Mouse (Mus musculus) frontal cortex, postnatal 36 days (tissue): ENCODE measurements around the gene Sulf2.

ENCODE experiments used
- DNase-seq, 2 experiments: peaks; one replicate each; pipeline ENCODE4 v3.0.0; 2022; ENCODE audit warnings: low spot score in 2 of 2

Sulf2 gene

DNA sequence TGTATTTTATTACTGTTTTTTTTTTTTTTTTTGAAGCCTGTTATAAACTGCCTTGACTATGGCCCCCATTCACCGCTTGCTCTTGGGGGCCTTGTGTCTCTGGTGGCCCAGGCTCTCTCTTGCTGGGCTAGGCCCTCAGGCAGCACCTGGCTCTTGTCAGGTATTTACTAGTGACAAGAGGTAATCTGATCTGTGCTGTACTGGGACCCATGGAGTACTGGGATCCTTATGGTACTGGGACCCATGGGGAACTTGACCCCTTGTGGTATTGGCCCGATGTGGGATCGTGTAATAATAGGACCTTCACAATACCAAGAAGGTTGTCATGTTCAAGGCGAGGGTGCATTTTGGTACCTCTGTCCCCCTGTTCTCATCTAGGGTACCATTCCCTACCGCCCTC lies 4.9 kb downstream of the Sulf2 start:
- DNase-seq, result no peak

GRCm38 (mm10) chr2:166149482-166149881 lies 6.0 kb downstream of the Sulf2 start:
- DNase-seq, result no peak

DNA sequence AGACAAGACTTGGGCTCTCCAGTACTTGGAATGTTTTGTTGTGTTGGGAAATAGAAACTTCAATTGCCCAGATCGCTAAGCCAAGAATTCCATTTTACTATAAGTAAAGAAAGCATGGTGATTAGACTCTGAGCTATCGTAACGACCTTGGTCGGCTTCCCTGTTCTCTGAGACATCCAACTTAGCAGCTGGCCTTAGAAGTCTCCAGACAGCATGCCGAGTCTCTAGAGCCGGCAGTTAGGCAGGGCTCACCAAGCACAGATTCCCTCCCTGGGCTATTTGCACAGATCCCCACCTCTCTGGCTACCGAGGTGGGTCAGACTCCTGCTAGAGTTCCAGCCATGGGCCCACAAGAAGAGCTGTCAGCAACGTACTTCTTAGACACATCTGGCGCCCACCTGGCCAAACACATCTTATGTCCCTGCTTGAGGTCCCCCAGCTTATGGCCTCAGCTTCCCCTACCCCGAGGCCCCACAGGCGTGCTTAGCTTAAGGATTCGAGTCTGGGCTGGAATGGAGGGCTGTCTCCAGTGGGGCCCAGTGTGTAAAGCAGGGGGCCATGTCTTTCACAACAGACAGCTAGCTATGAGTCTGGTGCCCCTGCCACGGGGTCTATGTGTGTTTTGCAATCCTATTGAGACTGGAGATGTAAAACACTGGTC lies 6.7 kb downstream of the Sulf2 start:
- DNase-seq, result no peak

DNA sequence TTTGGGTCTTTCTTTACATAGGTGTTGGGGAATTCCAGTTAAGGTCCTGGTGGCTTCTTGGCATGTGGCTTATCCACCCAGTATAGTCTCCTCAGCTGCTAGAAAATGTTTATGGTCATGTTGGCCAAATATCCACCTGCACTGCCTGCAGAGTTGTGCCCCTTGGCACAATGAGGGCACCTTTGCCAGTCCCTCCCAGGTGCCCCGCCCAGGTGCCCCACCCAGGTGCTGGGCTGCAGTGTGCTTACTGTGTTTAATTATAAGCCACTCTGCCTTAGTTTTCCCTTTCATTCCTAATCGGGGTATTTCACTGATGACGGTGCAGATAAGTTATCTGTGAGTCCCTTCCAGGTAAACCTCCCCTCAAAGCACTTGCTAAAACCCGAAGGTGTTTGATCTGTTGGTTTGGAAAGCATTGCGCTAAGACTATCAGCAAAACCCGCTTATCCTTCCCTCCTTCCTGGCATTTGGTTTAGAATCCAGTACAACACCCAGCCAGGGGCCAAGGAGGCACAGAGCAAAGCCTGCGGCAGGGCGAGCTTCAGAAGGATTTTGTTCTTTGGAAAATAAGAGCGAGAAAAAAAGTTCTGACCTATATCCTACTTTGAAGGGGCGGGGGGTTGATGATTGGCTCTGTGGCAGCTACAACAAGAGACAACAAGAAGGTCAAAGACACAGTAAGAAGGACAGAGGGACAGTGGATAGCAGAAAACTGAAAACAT lies 7.4 kb downstream of the Sulf2 start:
- DNase-seq, result no peak

- DNase-seq, result no peak
Measured at GRCm38 (mm10) chr2:166146446-166146845, 9.0 kb downstream of the Sulf2 start.

DNA sequence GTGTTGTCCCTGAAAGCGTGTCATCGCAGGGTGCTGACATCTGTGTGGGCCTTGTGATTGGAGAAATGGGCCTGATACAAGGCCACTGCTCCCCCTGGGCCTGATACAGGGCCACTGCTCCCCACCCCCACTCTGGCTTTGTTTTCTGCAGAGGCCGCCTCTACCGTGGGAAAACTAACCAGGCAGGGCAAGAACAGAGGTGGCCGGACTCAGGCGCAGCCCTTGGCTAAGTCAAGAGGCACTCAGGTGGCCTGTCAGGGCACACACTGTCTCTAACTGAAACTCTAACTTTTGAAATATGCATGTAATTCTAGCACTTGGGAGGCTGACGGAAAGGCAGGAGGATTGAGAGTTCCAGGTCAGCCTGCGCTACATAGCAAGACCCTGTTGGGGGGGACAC lies 10.4 kb downstream of the Sulf2 start:
- no peak for DNase-seq

- no peak for DNase-seq
Measured at GRCm38 (mm10) chr2:166143871-166144270, 11.6 kb downstream of the Sulf2 start.

DNA sequence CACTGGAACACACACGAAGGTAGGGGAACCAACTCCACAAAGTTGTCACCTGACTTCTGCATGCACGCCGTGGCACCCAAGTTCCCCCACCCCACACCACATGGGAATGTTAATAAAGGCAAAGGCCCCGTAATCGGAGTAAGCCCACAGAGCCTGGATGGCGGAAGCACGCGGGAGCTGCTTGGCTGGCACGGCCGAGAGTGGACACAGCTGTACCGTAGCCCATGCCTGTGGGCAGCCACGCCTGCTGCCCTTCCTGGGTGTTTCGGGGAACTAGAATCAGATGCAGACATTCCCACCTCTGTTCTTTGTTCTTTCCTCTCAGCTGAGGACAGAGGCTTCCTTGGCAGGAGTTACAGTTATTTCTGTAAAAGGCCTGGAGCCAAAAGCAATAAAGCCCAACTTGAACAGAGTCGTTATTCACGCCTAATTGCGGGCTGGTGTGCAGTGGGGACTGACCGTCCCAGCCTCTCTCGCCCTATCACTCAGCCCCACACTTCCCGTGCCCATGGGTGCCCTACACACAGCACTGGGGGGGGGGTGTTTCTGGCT lies 12.8 kb downstream of the Sulf2 start:
- peak in 1 of 2 experiments; percentile 31 for DNase-seq

- DNase-seq, result no peak
Measured at GRCm38 (mm10) chr2:166141910-166142309, 13.6 kb downstream of the Sulf2 start.

DNA sequence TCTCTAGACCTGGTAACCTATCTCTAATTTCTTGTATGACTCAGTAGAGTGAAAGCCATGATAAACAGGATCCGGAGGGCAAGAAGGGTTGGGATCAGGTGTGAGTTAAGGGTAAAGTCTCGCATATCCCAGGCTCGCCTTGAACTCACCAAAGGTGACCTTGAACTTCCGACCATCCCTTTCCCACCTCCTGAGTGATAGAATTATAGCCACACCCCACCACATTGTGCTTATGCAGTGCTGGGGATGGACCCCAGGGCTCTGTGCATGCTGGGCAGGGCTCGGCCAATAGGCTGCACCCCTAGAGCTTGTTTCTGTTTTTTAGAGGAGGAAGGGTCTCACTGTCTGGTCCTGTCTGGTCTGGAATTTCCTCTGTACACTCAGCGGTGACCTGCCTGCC lies 14.4 kb downstream of the Sulf2 start:
- no peak for DNase-seq

- no peak for DNase-seq
Measured at GRCm38 (mm10) chr2:166140427-166140826, 15.0 kb downstream of the Sulf2 start.

GRCm38 (mm10) chr2:166138308-166138707 lies 17.2 kb downstream of the Sulf2 start:
- no peak for DNase-seq

DNA sequence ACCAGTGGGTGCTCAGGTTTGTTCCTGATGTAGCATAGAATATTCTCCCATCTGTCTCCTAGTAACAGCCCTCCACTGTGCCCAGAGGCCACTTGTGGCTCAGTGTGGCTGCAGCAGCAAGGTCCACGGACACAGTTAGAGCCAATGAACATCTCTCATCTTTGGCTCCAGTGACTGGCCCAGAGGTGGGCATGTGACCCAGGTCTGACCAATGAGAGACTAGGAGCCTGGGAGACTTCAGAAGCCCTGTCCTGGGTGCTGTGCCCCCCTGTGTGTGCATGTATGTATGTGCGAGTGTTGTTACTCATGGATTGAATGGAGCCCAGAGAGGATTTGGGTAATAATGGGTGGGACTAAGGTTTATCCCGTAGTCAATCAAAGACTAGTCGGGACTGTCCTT lies 18.0 kb downstream of the Sulf2 start:
- DNase-seq, result no peak

DNA sequence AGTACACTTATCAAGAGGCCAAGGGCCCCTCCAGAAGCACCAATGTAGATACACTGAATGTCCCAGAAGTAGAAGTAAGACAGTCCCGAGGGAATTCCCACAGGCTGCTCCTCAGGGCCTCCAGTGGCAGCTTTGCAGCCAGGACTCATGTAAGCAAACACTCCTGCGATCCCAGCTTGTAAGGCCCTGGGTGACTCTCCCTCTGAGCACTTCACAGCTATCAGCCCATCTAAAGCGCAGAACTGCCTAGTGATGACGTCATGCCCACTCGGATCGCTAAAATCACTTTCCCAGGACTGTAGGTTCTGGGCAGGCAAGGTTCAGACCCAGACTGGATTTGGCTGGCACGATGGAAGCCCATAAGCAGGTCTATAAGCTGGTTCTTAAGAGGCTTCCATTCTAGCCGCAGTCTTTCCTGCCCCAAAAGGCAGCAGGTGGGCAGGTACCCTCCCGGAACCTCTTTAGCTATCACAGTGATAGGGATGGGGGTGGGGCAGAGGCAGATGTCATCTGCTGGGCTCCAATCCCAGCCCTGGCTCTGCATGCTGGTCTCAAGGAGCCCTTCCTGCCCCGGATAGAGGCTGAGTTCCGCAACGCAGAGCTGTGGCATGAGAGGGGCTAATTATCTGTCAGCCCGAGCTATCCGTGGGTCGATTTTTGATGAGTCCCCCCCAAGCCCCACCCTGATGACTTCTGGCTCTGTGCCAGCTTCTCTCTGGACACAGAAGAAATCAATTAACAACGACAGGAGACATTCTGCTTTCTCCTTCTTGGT lies 19.6 kb downstream of the Sulf2 start:
- DNase-seq, result no peak

DNA sequence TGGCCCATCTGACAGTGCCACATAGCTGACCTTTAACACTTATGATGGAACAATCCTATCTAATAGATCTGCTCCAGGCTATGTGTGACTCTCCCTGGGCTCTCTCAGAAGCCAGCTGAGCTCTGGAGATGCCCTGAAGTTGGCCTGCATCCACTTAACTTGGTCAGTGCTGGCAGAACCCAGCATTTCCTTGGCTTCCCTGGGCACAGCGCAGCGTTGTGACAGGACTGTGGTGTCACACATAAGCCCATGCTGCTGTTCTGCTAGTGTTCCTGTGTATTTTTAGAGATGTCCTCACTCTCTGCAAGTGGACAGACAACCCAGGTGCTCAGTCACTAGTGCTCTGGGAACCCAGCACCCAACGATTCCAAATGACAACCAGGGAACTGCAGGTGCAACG lies 26.7 kb downstream of the Sulf2 start:
- DNase-seq, result no peak

DNA sequence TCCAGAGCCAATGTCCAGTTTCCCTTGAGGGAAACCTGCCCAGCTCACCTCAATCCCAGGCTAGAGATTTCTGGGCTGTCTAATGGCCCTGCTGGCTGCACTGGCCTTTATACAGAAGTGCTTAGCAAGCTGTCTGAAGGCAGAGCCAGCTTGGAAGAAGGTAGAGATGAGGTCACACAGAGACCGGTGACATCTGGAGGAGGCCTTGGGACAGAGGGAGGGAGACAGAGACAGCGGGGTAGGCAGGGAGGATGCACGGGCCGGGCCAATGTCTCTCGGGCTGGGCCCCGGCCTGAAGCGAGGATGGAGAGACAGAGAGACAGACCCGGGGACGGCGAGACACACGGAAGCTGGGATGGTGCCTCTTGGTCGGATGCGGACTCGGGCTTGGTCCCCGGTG lies 27.4 kb downstream of the Sulf2 start:
- DNase-seq, result no peak

- no peak for DNase-seq
Measured at GRCm38 (mm10) chr2:166126343-166126742, 29.1 kb downstream of the Sulf2 start.

DNA sequence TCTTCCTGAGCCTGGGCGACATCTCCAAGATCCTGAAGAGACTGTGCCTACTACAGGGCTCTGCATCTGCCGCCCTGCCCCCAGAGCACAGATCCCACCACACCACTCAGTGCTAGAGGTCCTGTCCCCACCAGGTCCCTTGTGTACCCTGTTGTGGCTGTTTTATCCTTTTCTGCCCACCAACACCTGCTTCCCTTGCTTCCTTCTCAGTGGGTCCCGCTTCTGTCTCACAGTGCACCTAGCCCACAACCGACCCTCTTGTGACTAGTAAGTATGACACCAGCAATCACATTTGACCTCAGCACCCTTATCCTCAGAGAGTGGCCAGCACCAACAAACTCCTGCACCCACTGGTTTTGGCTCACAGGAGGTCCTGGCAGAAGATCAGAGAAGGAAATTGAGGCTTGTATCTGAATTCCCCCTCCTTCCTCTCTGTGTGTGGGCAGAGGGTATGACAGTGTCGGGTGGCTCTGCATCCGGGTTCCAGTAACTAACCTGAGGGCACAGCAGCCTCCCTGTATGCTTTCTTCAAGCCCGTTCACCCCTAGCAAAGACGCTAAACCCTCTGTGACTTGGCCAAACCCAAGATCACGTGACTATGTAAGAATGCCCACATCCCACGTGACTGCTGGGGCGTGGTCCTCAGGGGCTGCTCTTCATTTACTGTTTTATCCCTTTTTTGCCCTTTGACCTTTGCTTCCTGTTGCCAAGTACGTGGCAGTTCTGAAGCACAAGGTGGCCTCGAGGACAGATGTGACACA lies 29.8 kb downstream of the Sulf2 start:
- no peak for DNase-seq

GRCm38 (mm10) chr2:166125033-166125432 lies 30.4 kb downstream of the Sulf2 start:
- DNase-seq, result no peak

DNA sequence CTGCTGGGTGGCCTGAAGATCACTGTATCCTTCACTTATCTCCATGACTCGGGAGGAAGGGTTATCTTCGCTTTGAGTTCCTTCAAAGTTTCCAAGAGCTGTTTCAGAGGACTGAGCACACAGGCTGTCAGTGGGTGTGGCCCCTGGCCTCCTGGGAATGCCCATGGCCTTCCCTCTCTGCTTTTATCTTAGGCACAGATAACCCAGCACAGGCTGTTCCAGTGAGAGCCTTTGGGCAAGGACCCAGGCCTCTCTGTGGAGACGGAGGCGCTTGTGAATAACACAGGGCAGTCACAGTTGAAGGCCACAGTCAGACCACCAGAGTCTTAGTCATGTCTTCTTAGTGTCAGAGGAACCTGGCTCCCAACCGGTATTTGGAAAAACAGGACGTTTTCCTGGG lies 32.7 kb downstream of the Sulf2 start:
- no peak for DNase-seq

GRCm38 (mm10) chr2:166121681-166122355 lies 33.6 kb downstream of the Sulf2 start:
- DNase-seq, result no peak
